Mouse (Mus musculus): ENCODE measurements around the gene Lrp2.

The Lrp2 gene

GRCm38 (mm10) chr2:69585886-69586398, at the start of gene Lrp2:
Gene Lrp2 (minus strand): TSS chr2:69586065.
- DNase-seq (ENCODE audit: low spot score) = peak; percentile 79

- DNase-seq (ENCODE audit: low spot score) = peak; percentile 85
Observed at GRCm38 (mm10) chr2:69635064-69635701, 49.3 kb upstream of the Lrp2 start.

GRCm38 (mm10) chr2:69631449-69631848, 45.6 kb upstream of the Lrp2 start:
- peak; percentile 49 for DNase-seq (ENCODE audit: low spot score)

- DNase-seq (ENCODE audit: low spot score) = no peak
Observed at GRCm38 (mm10) chr2:69630792-69631191, 44.9 kb upstream of the Lrp2 start.

GRCm38 (mm10) chr2:69629914-69630313, 44.0 kb upstream of the Lrp2 start:
- DNase-seq (ENCODE audit: low spot score) = no peak

GRCm38 (mm10) chr2:69629215-69629614, 43.4 kb upstream of the Lrp2 start:
- no peak for DNase-seq (ENCODE audit: low spot score)

- no peak for DNase-seq (ENCODE audit: low spot score)
Observed at GRCm38 (mm10) chr2:69619286-69619685, 33.4 kb upstream of the Lrp2 start.

GRCm38 (mm10) chr2:69618336-69618735, 32.5 kb upstream of the Lrp2 start:
- DNase-seq (ENCODE audit: low spot score) = no peak

GRCm38 (mm10) chr2:69613237-69613636, 27.4 kb upstream of the Lrp2 start:
- DNase-seq (ENCODE audit: low spot score) = peak; percentile 22

- DNase-seq (ENCODE audit: low spot score) = no peak
Observed at GRCm38 (mm10) chr2:69612716-69613115, 26.9 kb upstream of the Lrp2 start.

- DNase-seq (ENCODE audit: low spot score) = peak; percentile 59
Observed at GRCm38 (mm10) chr2:69612237-69612636, 26.4 kb upstream of the Lrp2 start.

- DNase-seq (ENCODE audit: low spot score) = no peak
Observed at GRCm38 (mm10) chr2:69606621-69607020, 20.8 kb upstream of the Lrp2 start.

GRCm38 (mm10) chr2:69603726-69604393, 18.0 kb upstream of the Lrp2 start:
- no peak for DNase-seq (ENCODE audit: low spot score)

- DNase-seq (ENCODE audit: low spot score) = no peak
Observed at GRCm38 (mm10) chr2:69593168-69593567, 7.3 kb upstream of the Lrp2 start.

GRCm38 (mm10) chr2:69592536-69592935, 6.7 kb upstream of the Lrp2 start:
- DNase-seq (ENCODE audit: low spot score) = no peak

- no peak for DNase-seq (ENCODE audit: low spot score)
Observed at GRCm38 (mm10) chr2:69591966-69592505, 6.2 kb upstream of the Lrp2 start.

GRCm38 (mm10) chr2:69590548-69590947, 4.7 kb upstream of the Lrp2 start:
- no peak for DNase-seq (ENCODE audit: low spot score)

GRCm38 (mm10) chr2:69587896-69588295, 2.0 kb upstream of the Lrp2 start:
- DNase-seq (ENCODE audit: low spot score) = peak; percentile 49

GRCm38 (mm10) chr2:69586821-69587728, 1.2 kb upstream of the Lrp2 start:
- peak; percentile 56 for DNase-seq (ENCODE audit: low spot score)

- peak; percentile 63 for DNase-seq (ENCODE audit: low spot score)
Observed at GRCm38 (mm10) chr2:69585191-69585885, 527 bp downstream of the Lrp2 start.

GRCm38 (mm10) chr2:69584117-69584933, 1.5 kb downstream of the Lrp2 start:
- peak; percentile 51 for DNase-seq (ENCODE audit: low spot score)
